Mouse (Mus musculus) spleen, adult 18-20 months (tissue): ENCODE measurements around the gene Ntf3.

Experiments
- DNase-seq, 2 experiments: peaks; one replicate each; pipeline ENCODE4 v3.0.0; 2022; ENCODE audit warnings: mixed read lengths in 2 of 2

The Ntf3 gene

GRCm38 (mm10) chr6:126155928-126156327, 10.8 kb downstream of the Ntf3 start:
- no peak for DNase-seq

GRCm38 (mm10) chr6:126154372-126154982, 12.2 kb downstream of the Ntf3 start:
- no peak for DNase-seq

- no peak for DNase-seq
These were observed 13.6 kb downstream of the Ntf3 start for GRCm38 (mm10) chr6:126153154-126153553.

GRCm38 (mm10) chr6:126143659-126144058, 23.1 kb downstream of the Ntf3 start:
- no peak for DNase-seq

GRCm38 (mm10) chr6:126142741-126143140, 24.0 kb downstream of the Ntf3 start:
- DNase-seq, result no peak

- DNase-seq, result no peak
These were observed 24.6 kb downstream of the Ntf3 start for GRCm38 (mm10) chr6:126142021-126142554.

- DNase-seq, result no peak
These were observed 25.2 kb downstream of the Ntf3 start for GRCm38 (mm10) chr6:126141472-126141871.

GRCm38 (mm10) chr6:126140961-126141360, 25.7 kb downstream of the Ntf3 start:
- DNase-seq, result no peak

- DNase-seq, result no peak
These were observed 26.3 kb downstream of the Ntf3 start for GRCm38 (mm10) chr6:126140416-126140815.

- DNase-seq, result no peak
These were observed 32.4 kb downstream of the Ntf3 start for GRCm38 (mm10) chr6:126134155-126134906.

- no peak for DNase-seq
These were observed 38.5 kb downstream of the Ntf3 start for GRCm38 (mm10) chr6:126128238-126128637.

GRCm38 (mm10) chr6:126118247-126118646, 48.5 kb downstream of the Ntf3 start:
- no peak for DNase-seq

GRCm38 (mm10) chr6:126117191-126117590, 49.5 kb downstream of the Ntf3 start:
- no peak for DNase-seq

GRCm38 (mm10) chr6:126114934-126115633, 51.6 kb downstream of the Ntf3 start:
- DNase-seq, result no peak

GRCm38 (mm10) chr6:126110892-126111835, 55.5 kb downstream of the Ntf3 start:
- no peak for DNase-seq

- DNase-seq, result no peak
These were observed 57.5 kb downstream of the Ntf3 start for GRCm38 (mm10) chr6:126109184-126109583.

GRCm38 (mm10) chr6:126108771-126109170, 57.9 kb downstream of the Ntf3 start:
- DNase-seq, result no peak

- no peak for DNase-seq
These were observed 59.3 kb downstream of the Ntf3 start for GRCm38 (mm10) chr6:126107398-126107797.

- no peak for DNase-seq
These were observed 59.9 kb downstream of the Ntf3 start for GRCm38 (mm10) chr6:126106798-126107173.

- DNase-seq, result no peak
These were observed 60.5 kb downstream of the Ntf3 start for GRCm38 (mm10) chr6:126106051-126106797.

- no peak for DNase-seq
These were observed 61.5 kb downstream of the Ntf3 start for GRCm38 (mm10) chr6:126105083-126105740.
